Mouse (Mus musculus) embryonic fibroblast, embryonic 13.5 days (primary cell): ENCODE data around the gene Meox1.

ENCODE experiments used
- CTCF ChIP-seq: IDR thresholded peaks from 2 replicates; pipeline ENCODE4 v1.5.1; 2011; ENCODE audit warnings: mild to moderate bottlenecking, control low read depth, low read length, moderate library complexity, borderline replicate concordance; ENCODE audit not compliant: insufficient read depth
- POLR2A ChIP-seq: IDR thresholded peaks from 2 replicates; pipeline ENCODE4 v1.6.1; 2011; ENCODE audit warnings: low read depth, mild to moderate bottlenecking, control low read depth, low read length, moderate library complexity

- TF ChIP-seq CTCF: no peak
- TF ChIP-seq POLR2A: peak; percentile 38
Observed at GRCm38 (mm10) chr11:101881604-101882071, 12.5 kb downstream of the Meox1 start.
